Mouse (Mus musculus): ENCODE measurements around the gene Cela2a. TPM values are rescaled to one million over a fixed set of nuclear protein-coding genes. Genes with fewer than 3 reads are reported as not detected.
A peak's percentile ranks its signal among the peaks of the same experiment; 100 is the strongest.

Gene Cela2a
- 0.40 TPM in 1 of 2 replicates, not detected in the other for polyA plus RNA-seq (2015; fragmentation: Nextera tagmentation; extraction: Ambion mirVana)

GRCm38 (mm10) chr4:141826060-141826459 lies at the start of gene Cela2a:
TSS of gene Cela2a (minus strand) at chr4:141826160.
- H3K4me3 ChIP-seq (ENCODE audit: low read depth, low read length) = no peak within 1 kb of the TSS
- no peaks in the 10 kb centered on the region for H3K9me3 ChIP-seq (replicated peaks; ENCODE audit: control insufficient read depth, low read length, poor library complexity, severe bottlenecking)
- no peak for ATAC-seq
- no peak within 1 kb of the TSS for H3K27ac ChIP-seq (ENCODE audit: low read length)
- no peaks in the 10 kb centered on the region for H3K27me3 ChIP-seq (ENCODE audit: control insufficient read depth, insufficient read depth, low read depth, low read length)
- no peaks in the 10 kb centered on the region for H3K4me1 ChIP-seq (ENCODE audit: control insufficient read depth, insufficient read depth, low read length)
- no peak within 1 kb of the TSS for H3K4me2 ChIP-seq (ENCODE audit: low read length)
- no peak within 1 kb of the TSS for H3K9ac ChIP-seq (ENCODE audit: low read depth, low read length)
- WGBS = 63% methylated on average over 5 of the region's 5 CpGs
- H3K36me3 ChIP-seq (ENCODE audit: control insufficient read depth, insufficient read depth, low read length) = no peaks in the 10 kb centered on the region

GRCm38 (mm10) chr4:141875481-141876108 lies 49.6 kb upstream of the Cela2a start:
- peak overlapping the region; percentile 83 for H3K4me3 ChIP-seq (ENCODE audit: low read depth, low read length)
- ATAC-seq = peak; percentile 33; the same call in 1 of the 2 replicates
- H3K4me2 ChIP-seq (ENCODE audit: low read length) = peak overlapping the region; percentile 94
- H3K9ac ChIP-seq (ENCODE audit: low read depth, low read length) = peak overlapping the region; percentile 87
- WGBS = 11% methylated on average over 8 of the region's 8 CpGs
- peaks cover 38% of the 10 kb centered on the region for H3K4me1 ChIP-seq (ENCODE audit: control insufficient read depth, insufficient read depth, low read length)
- peak overlapping the region; percentile 88 for H3K27ac ChIP-seq (ENCODE audit: low read length)
- no peaks in the 10 kb centered on the region for H3K9me3 ChIP-seq (replicated peaks; ENCODE audit: control insufficient read depth, low read length, poor library complexity, severe bottlenecking)
- no peaks in the 10 kb centered on the region for H3K27me3 ChIP-seq (ENCODE audit: control insufficient read depth, insufficient read depth, low read depth, low read length)
- H3K36me3 ChIP-seq (ENCODE audit: control insufficient read depth, insufficient read depth, low read length) = no peaks in the 10 kb centered on the region

- Histone ChIP-seq H3K4me2 (ENCODE audit: low read length) (peak within 1 kb of the TSS; percentile 94), H3K9ac (ENCODE audit: low read depth, low read length) (peak within 1 kb of the TSS; percentile 87), H3K36me3 (ENCODE audit: control insufficient read depth, insufficient read depth, low read length) (no peaks in the 10 kb centered on the region), H3K4me1 (ENCODE audit: control insufficient read depth, insufficient read depth, low read length) (peaks cover 42% of the 10 kb centered on the region), H3K4me3 (ENCODE audit: low read depth, low read length) (peak within 1 kb of the TSS; percentile 83), H3K27me3 (ENCODE audit: control insufficient read depth, insufficient read depth, low read depth, low read length) (no peaks in the 10 kb centered on the region), H3K27ac (ENCODE audit: low read length) (peak within 1 kb of the TSS; percentile 88), H3K9me3 (replicated peaks; ENCODE audit: control insufficient read depth, low read length, poor library complexity, severe bottlenecking) (no peaks in the 10 kb centered on the region)
- WGBS = under 1% methylated on average over 56 of the region's 73 CpGs
- ATAC-seq = peak; percentile 91
Observed at GRCm38 (mm10) chr4:141874601-141875460, 48.9 kb upstream of the Cela2a start, which contains the start of gene Efhd2. TSS of gene Efhd2 (minus strand) at chr4:141874920.

GRCm38 (mm10) chr4:141874111-141874600 lies 48.2 kb upstream of the Cela2a start:
- H3K27ac ChIP-seq (ENCODE audit: low read length) = peak overlapping the region; percentile 88

GRCm38 (mm10) chr4:141872977-141873376 lies 47.0 kb upstream of the Cela2a start:
- Histone ChIP-seq H3K4me3 (ENCODE audit: low read depth, low read length) (peak overlapping the region; percentile 83), H3K9ac (ENCODE audit: low read depth, low read length) (peak overlapping the region; percentile 87), H3K4me1 (ENCODE audit: control insufficient read depth, insufficient read depth, low read length) (peaks cover 42% of the 10 kb centered on the region), H3K27me3 (ENCODE audit: control insufficient read depth, insufficient read depth, low read depth, low read length) (no peaks in the 10 kb centered on the region), H3K4me2 (ENCODE audit: low read length) (peak overlapping the region; percentile 94), H3K27ac (ENCODE audit: low read length) (peak overlapping the region; percentile 72; the same call in 1 of the 2 replicates), H3K36me3 (ENCODE audit: control insufficient read depth, insufficient read depth, low read length) (no peaks in the 10 kb centered on the region), H3K9me3 (replicated peaks; ENCODE audit: control insufficient read depth, low read length, poor library complexity, severe bottlenecking) (no peaks in the 10 kb centered on the region)
- 75% methylated on average over 9 of the region's 9 CpGs for WGBS
- no peak for ATAC-seq

More at GRCm38 (mm10) chr4:141874111-141874600, 48.2 kb upstream of the Cela2a start:
- peak overlapping the region; percentile 94 for H3K4me2 ChIP-seq (ENCODE audit: low read length)
- no peaks in the 10 kb centered on the region for H3K27me3 ChIP-seq (ENCODE audit: control insufficient read depth, insufficient read depth, low read depth, low read length)
- H3K4me1 ChIP-seq (ENCODE audit: control insufficient read depth, insufficient read depth, low read length) = peaks cover 42% of the 10 kb centered on the region
- H3K9me3 ChIP-seq (replicated peaks; ENCODE audit: control insufficient read depth, low read length, poor library complexity, severe bottlenecking) = no peaks in the 10 kb centered on the region
- peak overlapping the region; percentile 83 for H3K4me3 ChIP-seq (ENCODE audit: low read depth, low read length)
- peak; percentile 6 for ATAC-seq
- H3K36me3 ChIP-seq (ENCODE audit: control insufficient read depth, insufficient read depth, low read length) = no peaks in the 10 kb centered on the region
- 2% methylated on average over 19 of the region's 19 CpGs for WGBS
- peak overlapping the region; percentile 87 for H3K9ac ChIP-seq (ENCODE audit: low read depth, low read length)

GRCm38 (mm10) chr4:141871909-141872308 lies 45.9 kb upstream of the Cela2a start:
- no peaks in the 10 kb centered on the region for H3K36me3 ChIP-seq (ENCODE audit: control insufficient read depth, insufficient read depth, low read length)
- WGBS = 44% methylated on average over 9 of the region's 9 CpGs
- no peak for ATAC-seq
- no peaks in the 10 kb centered on the region for H3K27me3 ChIP-seq (ENCODE audit: control insufficient read depth, insufficient read depth, low read depth, low read length)
- peak overlapping the region; percentile 94 for H3K4me2 ChIP-seq (ENCODE audit: low read length)
- no peaks in the 10 kb centered on the region for H3K9me3 ChIP-seq (replicated peaks; ENCODE audit: control insufficient read depth, low read length, poor library complexity, severe bottlenecking)
- peak overlapping the region; percentile 72 for H3K27ac ChIP-seq (ENCODE audit: low read length)
- H3K4me1 ChIP-seq (ENCODE audit: control insufficient read depth, insufficient read depth, low read length) = peaks cover 49% of the 10 kb centered on the region
- H3K9ac ChIP-seq (ENCODE audit: low read depth, low read length) = peak overlapping the region; percentile 48
- peak overlapping the region; percentile 83 for H3K4me3 ChIP-seq (ENCODE audit: low read depth, low read length)

- Histone ChIP-seq H3K27me3 (ENCODE audit: control insufficient read depth, insufficient read depth, low read depth, low read length) (no peaks in the 10 kb centered on the region), H3K4me2 (ENCODE audit: low read length) (peak overlapping the region; percentile 94), H3K27ac (ENCODE audit: low read length) (peak overlapping the region; percentile 72; the same call in 1 of the 2 replicates), H3K9me3 (replicated peaks; ENCODE audit: control insufficient read depth, low read length, poor library complexity, severe bottlenecking) (no peaks in the 10 kb centered on the region), H3K9ac (ENCODE audit: low read depth, low read length) (no peak overlapping the region), H3K4me1 (ENCODE audit: control insufficient read depth, insufficient read depth, low read length) (peaks cover 52% of the 10 kb centered on the region), H3K36me3 (ENCODE audit: control insufficient read depth, insufficient read depth, low read length) (no peaks in the 10 kb centered on the region), H3K4me3 (ENCODE audit: low read depth, low read length) (no peak overlapping the region)
- 93% methylated on average over 3 of the region's 3 CpGs for WGBS
- ATAC-seq = no peak
Observed at GRCm38 (mm10) chr4:141871333-141871725, 45.4 kb upstream of the Cela2a start.

GRCm38 (mm10) chr4:141870666-141871332 lies 44.8 kb upstream of the Cela2a start:
- Histone ChIP-seq H3K4me1 (ENCODE audit: control insufficient read depth, insufficient read depth, low read length) (peaks cover 52% of the 10 kb centered on the region), H3K27me3 (ENCODE audit: control insufficient read depth, insufficient read depth, low read depth, low read length) (no peaks in the 10 kb centered on the region), H3K9ac (ENCODE audit: low read depth, low read length) (no peak overlapping the region), H3K36me3 (ENCODE audit: control insufficient read depth, insufficient read depth, low read length) (no peaks in the 10 kb centered on the region), H3K4me2 (ENCODE audit: low read length) (no peak overlapping the region), H3K9me3 (replicated peaks; ENCODE audit: control insufficient read depth, low read length, poor library complexity, severe bottlenecking) (no peaks in the 10 kb centered on the region), H3K4me3 (ENCODE audit: low read depth, low read length) (no peak overlapping the region), H3K27ac (ENCODE audit: low read length) (no peak overlapping the region)
- 64% methylated on average over 11 of the region's 11 CpGs for WGBS
- no peak for ATAC-seq

Data from midbrain, embryonic 16.5 days (tissue).